Comparison of ENCODE assay signal across 23 mouse cellular contexts in the genomic region with DNA sequence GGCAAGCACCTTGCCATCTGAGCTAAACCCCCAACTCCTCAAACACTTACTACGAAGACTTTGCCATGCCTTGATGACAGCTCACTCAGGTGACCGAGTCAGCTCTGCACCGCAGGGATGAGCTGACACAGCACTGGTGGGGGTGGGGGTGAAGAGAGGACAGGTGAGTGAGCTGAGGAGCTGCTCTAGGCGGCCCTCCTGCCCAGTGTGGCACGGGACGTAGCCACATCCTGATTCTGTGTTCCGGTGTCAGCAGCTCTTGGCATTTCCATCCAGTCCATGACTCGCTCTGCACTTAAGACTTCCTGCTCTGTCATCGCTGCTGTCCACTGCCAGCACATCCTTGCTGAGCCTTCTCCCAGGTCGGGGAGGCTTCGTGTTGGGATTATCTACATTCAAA. TPM values are rescaled to one million over a fixed set of nuclear protein-coding genes. Genes with fewer than 3 reads are reported as not detected.
DNase-seq lines count a peak whose midpoint lies in the region; ATAC-seq lines count a peak whose summit lies in the region.
"Had no signal": no experiment of that assay in that cellular context is flagged by ENCODE, and none has a peak within 500 bp of the region (broad histone marks: within the 10 kb centered on the region; RNA-seq: fewer than 3 reads in every experiment).

No protein-coding gene starts in this region.

- ATAC-seq in lung, embryonic 15.5 days (ENCODE audit: borderline replicate concordance, extremely low read depth, low FRiP score, low TSS enrichment): 0 out of 2 replicates have a peak, but pooled peaks have one; percentile 35
- ATAC-seq: CD4-positive, CD25-positive, alpha-beta regulatory T cell, adult 4 months; forebrain, embryonic 14.5 days had no signal

- 0 out of 2 replicates have a peak, but pooled peaks cover 7% of the 10 kb centered on the region for H3K27me3 ChIP-seq in heart, embryonic 10.5 days (ENCODE audit: insufficient read depth, poor library complexity, severe bottlenecking)
- H3K27me3 ChIP-seq in lung, embryonic 15.5 days: no peaks in the 10 kb centered on the region
- H3K27me3 ChIP-seq in splenic B cell, adult 2 months (ENCODE audit: control insufficient read depth, insufficient read depth, low read length, poor library complexity, severe bottlenecking): no peaks in the 10 kb centered on the region
- H3K27me3 ChIP-seq: embryonic facial prominence, embryonic 15.5 days; heart, embryonic 13.5 days; hindbrain, embryonic 15.5 days had no signal

- WGBS in heart, embryonic 10.5 days: 77% methylated on average over 11 of the region's 11 CpGs
- 66% methylated on average over 11 of the region's 11 CpGs for WGBS in lung, embryonic 15.5 days

- H3K4me2 ChIP-seq in lung, embryonic 15.5 days: no peak overlapping the region
- H3K4me2 ChIP-seq: embryonic facial prominence, embryonic 15.5 days; heart, embryonic 13.5 days; hindbrain, embryonic 15.5 days had no signal

- no peak overlapping the region for H3K9ac ChIP-seq in lung, embryonic 15.5 days
- H3K9ac ChIP-seq: embryonic facial prominence, embryonic 15.5 days; heart, embryonic 13.5 days; hindbrain, embryonic 15.5 days had no signal

- peak; percentile 68 for DNase-seq in heart, embryonic 10.5 days (ENCODE audit: low spot score)
- DNase-seq in heart, adult 9 months (ENCODE audit: low spot score in 2 of 2): no peak
- no peak for DNase-seq in lung, postnatal 14 days
- DNase-seq in 3134 (ENCODE audit: extremely low read depth, insufficient read length, low spot score): peak; percentile 50
- peak; percentile 2 for DNase-seq in splenic B cell, adult 2 months (ENCODE audit: low read depth, low spot score)
- no peak for DNase-seq in cerebellum, adult 11 months
- DNase-seq: adrenal gland, adult 8-10 months; adrenal gland, postnatal 36 days; cerebellum, adult 8-10 months; cerebellum, postnatal 14 days; embryo, embryonic 11 days; gastrocnemius, postnatal 36 days; heart, adult 18-20 months; heart, postnatal 36 days had no signal

- 0 out of 2 replicates have a peak, but pooled peaks cover 3% of the 10 kb centered on the region for H3K36me3 ChIP-seq in heart, embryonic 10.5 days
- peaks cover 9% of the 10 kb centered on the region; the same call in 1 of the 2 replicates for H3K36me3 ChIP-seq in lung, embryonic 15.5 days
- no peaks in the 10 kb centered on the region for H3K36me3 ChIP-seq in splenic B cell, adult 2 months (ENCODE audit: control insufficient read depth, insufficient read depth, low read length, poor library complexity, severe bottlenecking)
- H3K36me3 ChIP-seq: G1E had no signal

- no peaks in the 10 kb centered on the region for H3K9me3 ChIP-seq in heart, embryonic 10.5 days
- no peaks in the 10 kb centered on the region for H3K9me3 ChIP-seq in lung, embryonic 15.5 days
- H3K9me3 ChIP-seq: embryonic facial prominence, embryonic 15.5 days; forebrain, embryonic 10.5 days; G1E; heart, embryonic 13.5 days; hindbrain, embryonic 15.5 days had no signal

- H3K4me3 ChIP-seq in heart, embryonic 10.5 days: no peak overlapping the region
- no peak overlapping the region for H3K4me3 ChIP-seq in lung, embryonic 15.5 days
- H3K4me3 ChIP-seq: embryonic facial prominence, embryonic 15.5 days; erythroblast, embryonic 14.5 days; forebrain, embryonic 10.5 days; heart, embryonic 13.5 days; hindbrain, embryonic 15.5 days had no signal

- H3K27ac ChIP-seq in heart, embryonic 10.5 days: no peak overlapping the region
- H3K27ac ChIP-seq in lung, embryonic 15.5 days: no peak overlapping the region
- H3K27ac ChIP-seq: embryonic facial prominence, embryonic 15.5 days; forebrain, embryonic 10.5 days; heart, embryonic 13.5 days; hindbrain, embryonic 15.5 days had no signal

- H3K4me1 ChIP-seq in heart, embryonic 10.5 days: 0 out of 2 replicates have a peak, but pooled peaks cover 5% of the 10 kb centered on the region
- H3K4me1 ChIP-seq in lung, embryonic 15.5 days: peaks cover 4% of the 10 kb centered on the region; the same call in 1 of the 2 replicates
- H3K4me1 ChIP-seq: embryonic facial prominence, embryonic 15.5 days; forebrain, embryonic 10.5 days; hindbrain, embryonic 15.5 days had no signal

RNA-seq across cellular contexts. Expression of a gene that starts 38.1 kb away (rescaled TPM):
- 5.1 and 7.0 TPM in 2 replicates for polyA plus RNA-seq in heart, embryonic 10.5 days (2016; fragmentation: Nextera tagmentation; extraction: Ambion mirVana)
- 9.4 and 10.3 TPM in 2 replicates for polyA plus RNA-seq in lung, embryonic 15.5 days (2015; fragmentation: Nextera tagmentation; extraction: Ambion mirVana)
- polyA plus RNA-seq: erythroblast, embryonic 14.5 days; G1E had no signal

Comparison
In these comparisons a context has a peak if more than half of its experiments do, and no peak if none do; other contexts are left out.
1. DNase-seq: peak in heart, embryonic 10.5 days (single experiment), 3134 (single experiment) and splenic B cell, adult 2 months (single experiment); none in heart, adult 9 months (0 of 2), lung, postnatal 14 days (single experiment) and cerebellum, adult 11 months (single experiment).